Mouse (Mus musculus): ENCODE measurements at regions not wholly inside any gene's neighbourhood (a gene's known extent, or its start where the extent isn't known, plus 50 kb on each side); places are given as distances from the start of the nearest gene placed in this dataset.
A peak's percentile ranks its signal among the peaks of the same experiment; 100 is the strongest.

- H3K79me2 ChIP-seq (ENCODE audit: control insufficient read depth, insufficient read depth), result no peaks in the 10 kb centered on the region
- H3K27me3 ChIP-seq (ENCODE audit: control insufficient read depth, insufficient read depth, insufficient read length), result no peaks in the 10 kb centered on the region
- H3ac ChIP-seq (ENCODE audit: control insufficient read depth, insufficient read length, low read depth), result no peak overlapping the region
- no peaks in the 10 kb centered on the region for H3K79me3 ChIP-seq (ENCODE audit: low read depth)
- no peaks in the 10 kb centered on the region for H3K36me3 ChIP-seq (ENCODE audit: control insufficient read depth, insufficient read depth)
- H3K4me3 ChIP-seq (ENCODE audit: insufficient read depth, poor library complexity, severe bottlenecking), result no peak overlapping the region
- TF ChIP-seq MYOG (IDR thresholded peaks at IDR 0.05; ENCODE audit: control insufficient read depth, extremely low read depth, insufficient read length) (no peak), FOSL1 (IDR thresholded peaks at IDR 0.05; ENCODE audit: insufficient read depth, low read length, poor library complexity, severe bottlenecking) (no peak), CEBPB (IDR thresholded peaks at IDR 0.05; ENCODE audit: low read depth) (no peak), USF1 (IDR thresholded peaks at IDR 0.05; ENCODE audit: low read depth) (no peak), CTCF (IDR thresholded peaks at IDR 0.05; ENCODE audit: control insufficient read depth, insufficient read depth, insufficient read length) (no peak), MAX (IDR thresholded peaks at IDR 0.05) (no peak), MYOD1 (IDR thresholded peaks at IDR 0.05; ENCODE audit: control insufficient read depth, insufficient read length, low read depth) (no peak)
These were observed 74.3 kb upstream of the Irx3 start for GRCm38 (mm10) chr8:91876161-91876560.

DNA sequence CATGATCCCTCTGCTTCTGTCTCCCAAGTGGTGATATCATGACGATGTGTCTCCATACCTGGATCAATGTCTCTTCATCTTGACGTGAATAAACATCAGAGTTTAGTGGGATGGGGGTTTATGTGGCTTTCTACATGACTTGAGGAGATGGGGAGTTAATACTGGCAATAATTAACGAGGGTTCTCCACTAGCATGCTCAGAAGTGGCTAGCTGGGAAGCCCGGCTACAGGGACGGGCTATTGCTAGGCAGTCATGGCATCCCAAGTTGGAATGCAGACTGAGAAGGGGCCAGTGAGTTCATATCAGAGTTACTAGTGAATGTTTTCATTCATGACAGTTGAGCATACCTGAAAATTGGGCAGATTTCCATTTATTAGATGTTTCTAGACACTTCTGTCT lies 71.4 kb upstream of the Irx3 start:
- no peaks in the 10 kb centered on the region for H3K27me3 ChIP-seq (ENCODE audit: control insufficient read depth, insufficient read depth, insufficient read length)
- no peak overlapping the region for H3ac ChIP-seq (ENCODE audit: control insufficient read depth, insufficient read length, low read depth)
- H3K79me3 ChIP-seq (ENCODE audit: low read depth), result no peaks in the 10 kb centered on the region
- TF ChIP-seq MAX (IDR thresholded peaks at IDR 0.05) (no peak), MYOG (IDR thresholded peaks at IDR 0.05; ENCODE audit: control insufficient read depth, extremely low read depth, insufficient read length) (no peak), CTCF (IDR thresholded peaks at IDR 0.05; ENCODE audit: control insufficient read depth, insufficient read depth, insufficient read length) (no peak), FOSL1 (IDR thresholded peaks at IDR 0.05; ENCODE audit: insufficient read depth, low read length, poor library complexity, severe bottlenecking) (no peak), MYOD1 (IDR thresholded peaks at IDR 0.05; ENCODE audit: control insufficient read depth, insufficient read length, low read depth) (no peak), USF1 (IDR thresholded peaks at IDR 0.05; ENCODE audit: low read depth) (no peak), CEBPB (IDR thresholded peaks at IDR 0.05; ENCODE audit: low read depth) (no peak)
- H3K36me3 ChIP-seq (ENCODE audit: control insufficient read depth, insufficient read depth), result no peaks in the 10 kb centered on the region
- H3K79me2 ChIP-seq (ENCODE audit: control insufficient read depth, insufficient read depth), result no peaks in the 10 kb centered on the region
- no peak overlapping the region for H3K4me3 ChIP-seq (ENCODE audit: insufficient read depth, poor library complexity, severe bottlenecking)

GRCm38 (mm10) chr8:91872278-91873115 lies 70.6 kb upstream of the Irx3 start:
- no peak for TF ChIP-seq CTCF (IDR thresholded peaks at IDR 0.05; ENCODE audit: control insufficient read depth, insufficient read depth, insufficient read length)
- peak; percentile 75 for TF ChIP-seq MYOD1 (IDR thresholded peaks at IDR 0.05; ENCODE audit: control insufficient read depth, insufficient read length, low read depth)
- no peak overlapping the region for H3ac ChIP-seq (ENCODE audit: control insufficient read depth, insufficient read length, low read depth)
- no peaks in the 10 kb centered on the region for H3K36me3 ChIP-seq (ENCODE audit: control insufficient read depth, insufficient read depth)
- H3K79me2 ChIP-seq (ENCODE audit: control insufficient read depth, insufficient read depth), result no peaks in the 10 kb centered on the region
- H3K27me3 ChIP-seq (ENCODE audit: control insufficient read depth, insufficient read depth, insufficient read length), result no peaks in the 10 kb centered on the region
- H3K4me3 ChIP-seq (ENCODE audit: insufficient read depth, poor library complexity, severe bottlenecking), result no peak overlapping the region
- H3K79me3 ChIP-seq (ENCODE audit: low read depth), result no peaks in the 10 kb centered on the region

DNA sequence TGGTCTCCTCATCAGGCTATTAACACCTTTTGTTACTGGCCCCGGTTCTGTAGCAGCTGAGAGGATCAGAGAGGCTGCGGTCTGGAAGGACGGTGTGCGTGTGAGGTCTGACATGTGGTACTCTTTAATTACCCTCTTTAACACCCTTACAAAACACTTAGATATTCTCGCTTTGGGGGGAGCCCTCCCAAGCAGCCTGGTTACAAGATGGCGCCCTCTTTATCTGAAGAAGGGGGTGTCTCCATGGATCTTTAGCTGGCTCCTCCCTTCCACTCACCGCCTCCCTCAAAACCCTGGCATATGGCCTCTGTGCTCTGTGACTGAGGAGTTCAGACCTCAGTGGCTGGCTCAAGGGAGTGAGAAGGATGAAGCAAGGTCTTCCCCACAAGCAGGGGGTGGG lies 65.2 kb upstream of the Irx3 start:
- H3K36me3 ChIP-seq (ENCODE audit: control insufficient read depth, insufficient read depth), result no peaks in the 10 kb centered on the region
- no peaks in the 10 kb centered on the region for H3K27me3 ChIP-seq (ENCODE audit: control insufficient read depth, insufficient read depth, insufficient read length)
- no peak overlapping the region for H3K4me3 ChIP-seq (ENCODE audit: insufficient read depth, poor library complexity, severe bottlenecking)
- H3ac ChIP-seq (ENCODE audit: control insufficient read depth, insufficient read length, low read depth), result no peak overlapping the region
- no peak for TF ChIP-seq MAX (IDR thresholded peaks at IDR 0.05)
- no peak for TF ChIP-seq CTCF (IDR thresholded peaks at IDR 0.05; ENCODE audit: control insufficient read depth, insufficient read depth, insufficient read length)
- no peak for TF ChIP-seq USF1 (IDR thresholded peaks at IDR 0.05; ENCODE audit: low read depth)
- TF ChIP-seq MYOD1 (IDR thresholded peaks at IDR 0.05; ENCODE audit: control insufficient read depth, insufficient read length, low read depth), result no peak
- TF ChIP-seq CEBPB (IDR thresholded peaks at IDR 0.05; ENCODE audit: low read depth), result no peak
- TF ChIP-seq MYOG (IDR thresholded peaks at IDR 0.05; ENCODE audit: control insufficient read depth, extremely low read depth, insufficient read length), result no peak
- no peak for TF ChIP-seq FOSL1 (IDR thresholded peaks at IDR 0.05; ENCODE audit: insufficient read depth, low read length, poor library complexity, severe bottlenecking)
- H3K79me2 ChIP-seq (ENCODE audit: control insufficient read depth, insufficient read depth), result no peaks in the 10 kb centered on the region
- H3K79me3 ChIP-seq (ENCODE audit: low read depth), result no peaks in the 10 kb centered on the region

GRCm38 (mm10) chr8:91866076-91866475 lies 64.2 kb upstream of the Irx3 start:
- H3K27me3 ChIP-seq (ENCODE audit: control insufficient read depth, insufficient read depth, insufficient read length), result no peaks in the 10 kb centered on the region
- no peaks in the 10 kb centered on the region for H3K79me3 ChIP-seq (ENCODE audit: low read depth)
- H3ac ChIP-seq (ENCODE audit: control insufficient read depth, insufficient read length, low read depth), result no peak overlapping the region
- H3K79me2 ChIP-seq (ENCODE audit: control insufficient read depth, insufficient read depth), result no peaks in the 10 kb centered on the region
- TF ChIP-seq CEBPB (IDR thresholded peaks at IDR 0.05; ENCODE audit: low read depth), result no peak
- no peak for TF ChIP-seq CTCF (IDR thresholded peaks at IDR 0.05; ENCODE audit: control insufficient read depth, insufficient read depth, insufficient read length)
- no peak for TF ChIP-seq MYOG (IDR thresholded peaks at IDR 0.05; ENCODE audit: control insufficient read depth, extremely low read depth, insufficient read length)
- no peak for TF ChIP-seq USF1 (IDR thresholded peaks at IDR 0.05; ENCODE audit: low read depth)
- TF ChIP-seq FOSL1 (IDR thresholded peaks at IDR 0.05; ENCODE audit: insufficient read depth, low read length, poor library complexity, severe bottlenecking), result no peak
- TF ChIP-seq MAX (IDR thresholded peaks at IDR 0.05), result no peak
- no peak for TF ChIP-seq MYOD1 (IDR thresholded peaks at IDR 0.05; ENCODE audit: control insufficient read depth, insufficient read length, low read depth)
- no peaks in the 10 kb centered on the region for H3K36me3 ChIP-seq (ENCODE audit: control insufficient read depth, insufficient read depth)
- no peak overlapping the region for H3K4me3 ChIP-seq (ENCODE audit: insufficient read depth, poor library complexity, severe bottlenecking)

Data from C2C12 (cell line).